Mouse (Mus musculus): ENCODE measurements around the gene Tatdn2. TPM values are rescaled to one million over a fixed set of nuclear protein-coding genes. Genes with fewer than 3 reads are reported as not detected.

Tatdn2 gene
- polyA plus RNA-seq, 1 experiment from 2014 or later, result 2.1 TPM

DNA sequence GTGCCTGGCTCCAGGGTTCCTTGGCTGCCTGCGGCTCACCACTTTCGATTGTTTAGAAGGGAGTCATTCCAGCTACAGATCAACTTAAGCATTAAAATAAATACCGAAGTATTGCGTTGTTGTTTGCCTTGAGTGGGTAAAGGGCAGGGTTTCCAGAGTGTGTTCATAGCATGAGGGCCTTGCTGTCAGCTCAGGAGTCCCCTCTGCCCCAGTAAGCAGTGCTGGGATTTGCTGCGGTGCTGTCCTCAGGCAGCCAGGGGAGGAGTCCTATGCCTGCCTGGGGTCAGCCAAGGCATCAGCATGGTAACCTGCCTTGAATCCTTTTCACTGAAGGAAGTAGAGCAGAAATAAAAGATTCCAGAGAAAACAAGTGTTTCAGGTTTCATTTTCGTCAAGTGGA, 40.0 kb upstream of the Tatdn2 start:
- 79% methylated on average over 6 of the region's 6 CpGs for WGBS
- Histone ChIP-seq H3K27me3 (ENCODE audit: control insufficient read depth, insufficient read depth, low read length) (no peaks in the 10 kb centered on the region), H3K4me1 (ENCODE audit: control insufficient read depth, insufficient read depth, low read length) (no peaks in the 10 kb centered on the region), H3K4me3 (replicated peaks; ENCODE audit: low read depth, low read length) (no peak overlapping the region), H3K4me2 (ENCODE audit: low read length) (no peak overlapping the region), H3K9ac (replicated peaks; ENCODE audit: low read length) (no peak overlapping the region), H3K36me3 (ENCODE audit: control insufficient read depth, insufficient read depth, low read length) (no peaks in the 10 kb centered on the region), H3K27ac (replicated peaks; ENCODE audit: low read depth, low read length) (no peak overlapping the region), H3K9me3 (ENCODE audit: control insufficient read depth, low read length) (no peaks in the 10 kb centered on the region)
- no peak for ATAC-seq (ENCODE audit: low FRiP score, low TSS enrichment)
- DNase-seq, result no peak

- Histone ChIP-seq H3K4me2 (ENCODE audit: low read length) (no peak overlapping the region), H3K4me3 (replicated peaks; ENCODE audit: low read depth, low read length) (no peak overlapping the region), H3K4me1 (ENCODE audit: control insufficient read depth, insufficient read depth, low read length) (no peaks in the 10 kb centered on the region), H3K9ac (replicated peaks; ENCODE audit: low read length) (no peak overlapping the region), H3K27ac (replicated peaks; ENCODE audit: low read depth, low read length) (no peak overlapping the region), H3K36me3 (ENCODE audit: control insufficient read depth, insufficient read depth, low read length) (no peaks in the 10 kb centered on the region), H3K27me3 (ENCODE audit: control insufficient read depth, insufficient read depth, low read length) (no peaks in the 10 kb centered on the region), H3K9me3 (ENCODE audit: control insufficient read depth, low read length) (no peaks in the 10 kb centered on the region)
- WGBS, result 61% methylated on average over 3 of the region's 3 CpGs
- ATAC-seq (ENCODE audit: low FRiP score, low TSS enrichment), result no peak
- DNase-seq, result no peak
Observed at GRCm38 (mm10) chr6:113658226-113658625, 38.6 kb upstream of the Tatdn2 start.

DNA sequence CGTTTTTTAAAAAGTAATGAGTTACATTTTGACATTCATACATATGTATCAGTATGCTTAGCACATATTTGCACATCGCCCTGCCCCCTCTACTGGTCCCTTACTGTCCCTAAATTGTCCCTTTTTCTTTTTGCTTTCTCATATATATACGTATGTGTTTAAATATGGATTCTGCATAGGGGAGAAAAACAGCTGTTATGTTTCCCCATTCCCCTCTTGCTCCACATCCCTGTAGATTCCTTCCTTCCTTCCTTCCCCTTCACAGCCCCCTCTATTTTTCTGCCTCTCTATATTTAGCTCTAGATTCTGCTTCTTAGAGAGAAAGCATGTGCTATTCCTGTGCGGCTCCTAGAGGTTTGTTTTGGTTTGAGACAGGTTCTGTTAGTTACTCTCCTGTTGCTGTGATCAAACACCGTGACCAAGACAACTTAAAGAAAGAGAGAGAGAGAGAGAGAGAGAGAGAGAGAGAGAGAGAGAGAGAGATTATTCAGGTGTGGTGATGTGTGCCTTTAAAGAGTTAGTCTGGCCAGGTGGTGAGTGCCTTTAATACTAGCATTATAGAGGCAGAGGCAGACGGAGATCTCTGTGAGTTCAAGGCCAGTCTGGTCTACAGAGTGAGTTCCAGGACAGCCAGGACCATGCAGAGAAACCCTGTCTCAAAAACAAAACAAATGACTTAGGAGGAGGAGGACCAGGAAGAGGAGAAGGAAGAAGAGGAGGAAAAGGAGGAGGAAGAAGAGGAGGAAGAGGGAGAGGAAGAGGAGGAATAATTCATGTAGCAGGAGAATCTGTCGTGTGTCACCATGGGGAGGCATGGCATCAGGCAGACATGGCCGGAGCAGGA, 37.0 kb upstream of the Tatdn2 start:
- ATAC-seq (ENCODE audit: low FRiP score, low TSS enrichment) (no peak), DNase-seq (no peak)
- H3K4me2 ChIP-seq (ENCODE audit: low read length), result no peak overlapping the region
- no peaks in the 10 kb centered on the region for H3K27me3 ChIP-seq (ENCODE audit: control insufficient read depth, insufficient read depth, low read length)
- H3K27ac ChIP-seq (replicated peaks; ENCODE audit: low read depth, low read length), result no peak overlapping the region
- WGBS, result 71% methylated on average over 8 of the region's 8 CpGs
- H3K9ac ChIP-seq (replicated peaks; ENCODE audit: low read length), result no peak overlapping the region
- no peaks in the 10 kb centered on the region for H3K4me1 ChIP-seq (ENCODE audit: control insufficient read depth, insufficient read depth, low read length)
- H3K9me3 ChIP-seq (ENCODE audit: control insufficient read depth, low read length), result no peaks in the 10 kb centered on the region
- H3K36me3 ChIP-seq (ENCODE audit: control insufficient read depth, insufficient read depth, low read length), result no peaks in the 10 kb centered on the region
- no peak overlapping the region for H3K4me3 ChIP-seq (replicated peaks; ENCODE audit: low read depth, low read length)

DNA sequence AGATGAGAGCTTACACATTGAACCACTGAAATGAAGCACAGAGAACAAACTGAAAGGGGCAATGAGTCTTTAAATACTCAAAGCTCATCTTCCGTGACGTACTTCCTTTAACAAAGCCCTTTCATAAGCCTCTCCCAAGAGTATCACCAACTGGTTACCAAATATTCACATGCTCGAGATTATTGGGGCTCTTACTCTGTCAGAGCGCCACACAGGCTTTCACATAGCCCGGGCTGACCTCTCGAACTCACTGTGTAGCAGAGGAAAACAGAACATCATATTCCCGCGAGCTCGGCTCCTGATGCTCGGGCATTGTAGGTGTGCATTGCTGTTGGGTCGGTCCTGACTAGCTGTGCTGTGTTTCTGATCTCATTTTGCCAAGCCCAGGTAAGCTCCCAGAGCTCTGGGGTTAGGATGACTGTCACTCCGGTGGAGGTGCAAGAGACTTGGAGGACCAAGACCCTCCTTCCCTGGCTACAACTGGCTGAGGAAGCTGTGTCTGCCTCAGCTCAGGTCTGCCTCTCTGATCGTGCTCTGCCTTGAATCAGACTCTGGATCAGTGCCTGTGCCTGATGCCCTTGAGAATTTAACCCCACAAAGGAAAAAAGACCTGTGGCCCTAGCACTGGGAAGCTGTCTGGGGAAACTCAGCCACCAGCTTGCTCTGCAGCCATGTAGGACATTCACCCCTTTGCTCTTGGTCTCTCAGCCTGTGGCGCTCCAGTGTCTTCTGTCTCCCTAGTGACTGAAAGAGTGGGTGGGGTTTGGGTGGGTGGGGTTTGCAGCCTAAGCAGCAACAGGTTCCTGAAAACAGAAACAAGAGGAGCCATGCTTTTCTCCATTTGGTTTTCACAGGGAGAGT, 36.1 kb upstream of the Tatdn2 start:
- H3K9ac ChIP-seq (replicated peaks; ENCODE audit: low read length), result no peak overlapping the region
- no peak overlapping the region for H3K4me2 ChIP-seq (ENCODE audit: low read length)
- no peak overlapping the region for H3K27ac ChIP-seq (replicated peaks; ENCODE audit: low read depth, low read length)
- no peaks in the 10 kb centered on the region for H3K4me1 ChIP-seq (ENCODE audit: control insufficient read depth, insufficient read depth, low read length)
- no peak for ATAC-seq (ENCODE audit: low FRiP score, low TSS enrichment)
- H3K27me3 ChIP-seq (ENCODE audit: control insufficient read depth, insufficient read depth, low read length), result no peaks in the 10 kb centered on the region
- 73% methylated on average over 14 of the region's 14 CpGs for WGBS
- H3K4me3 ChIP-seq (replicated peaks; ENCODE audit: low read depth, low read length), result no peak overlapping the region
- DNase-seq, result no peak
- no peaks in the 10 kb centered on the region for H3K36me3 ChIP-seq (ENCODE audit: control insufficient read depth, insufficient read depth, low read length)
- no peaks in the 10 kb centered on the region for H3K9me3 ChIP-seq (ENCODE audit: control insufficient read depth, low read length)

GRCm38 (mm10) chr6:113661353-113662241, 35.3 kb upstream of the Tatdn2 start:
- Histone ChIP-seq H3K27ac (replicated peaks; ENCODE audit: low read depth, low read length) (no peak overlapping the region), H3K9me3 (ENCODE audit: control insufficient read depth, low read length) (no peaks in the 10 kb centered on the region), H3K9ac (replicated peaks; ENCODE audit: low read length) (no peak overlapping the region), H3K27me3 (ENCODE audit: control insufficient read depth, insufficient read depth, low read length) (no peaks in the 10 kb centered on the region), H3K36me3 (ENCODE audit: control insufficient read depth, insufficient read depth, low read length) (no peaks in the 10 kb centered on the region), H3K4me3 (replicated peaks; ENCODE audit: low read depth, low read length) (no peak overlapping the region), H3K4me2 (ENCODE audit: low read length) (no peak overlapping the region), H3K4me1 (ENCODE audit: control insufficient read depth, insufficient read depth, low read length) (no peaks in the 10 kb centered on the region)
- DNase-seq (no peak), ATAC-seq (ENCODE audit: low FRiP score, low TSS enrichment) (no peak)
- WGBS, result 72% methylated on average over 12 of the region's 12 CpGs

GRCm38 (mm10) chr6:113662964-113663700, 33.7 kb upstream of the Tatdn2 start:
- H3K4me1 ChIP-seq (ENCODE audit: control insufficient read depth, insufficient read depth, low read length), result no peaks in the 10 kb centered on the region
- no peak overlapping the region for H3K4me2 ChIP-seq (ENCODE audit: low read length)
- ATAC-seq (ENCODE audit: low FRiP score, low TSS enrichment) (no peak), DNase-seq (no peak)
- H3K4me3 ChIP-seq (replicated peaks; ENCODE audit: low read depth, low read length), result no peak overlapping the region
- WGBS, result 98% methylated on average over 8 of the region's 8 CpGs
- no peak overlapping the region for H3K27ac ChIP-seq (replicated peaks; ENCODE audit: low read depth, low read length)
- H3K36me3 ChIP-seq (ENCODE audit: control insufficient read depth, insufficient read depth, low read length), result no peaks in the 10 kb centered on the region
- H3K27me3 ChIP-seq (ENCODE audit: control insufficient read depth, insufficient read depth, low read length), result no peaks in the 10 kb centered on the region
- H3K9me3 ChIP-seq (ENCODE audit: control insufficient read depth, low read length), result no peaks in the 10 kb centered on the region
- H3K9ac ChIP-seq (replicated peaks; ENCODE audit: low read length), result no peak overlapping the region

DNA sequence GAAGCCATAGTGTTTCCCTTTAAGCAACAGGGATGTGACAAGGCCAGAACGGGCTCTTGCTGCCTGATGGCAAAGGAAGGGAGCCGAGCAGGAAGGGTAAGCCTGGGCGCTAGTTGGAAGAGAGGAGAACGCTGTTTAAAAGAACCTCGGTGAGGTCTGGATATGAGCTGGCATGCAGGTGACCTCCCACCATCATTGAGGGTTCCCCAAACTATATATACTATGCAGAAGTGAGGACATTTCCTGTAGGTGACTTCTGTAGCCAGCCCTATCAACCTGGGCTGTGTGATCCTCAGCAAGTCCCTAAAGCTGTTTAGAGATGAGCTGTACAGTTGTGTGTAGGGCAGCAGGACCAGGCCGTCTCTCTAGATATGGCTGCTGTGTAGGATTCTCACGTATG, 32.5 kb upstream of the Tatdn2 start:
- Histone ChIP-seq H3K27me3 (ENCODE audit: control insufficient read depth, insufficient read depth, low read length) (no peaks in the 10 kb centered on the region), H3K9ac (replicated peaks; ENCODE audit: low read length) (no peak overlapping the region), H3K27ac (replicated peaks; ENCODE audit: low read depth, low read length) (no peak overlapping the region), H3K4me2 (ENCODE audit: low read length) (no peak overlapping the region), H3K4me1 (ENCODE audit: control insufficient read depth, insufficient read depth, low read length) (no peaks in the 10 kb centered on the region), H3K36me3 (ENCODE audit: control insufficient read depth, insufficient read depth, low read length) (no peaks in the 10 kb centered on the region), H3K4me3 (replicated peaks; ENCODE audit: low read depth, low read length) (no peak overlapping the region), H3K9me3 (ENCODE audit: control insufficient read depth, low read length) (no peaks in the 10 kb centered on the region)
- DNase-seq (no peak), ATAC-seq (ENCODE audit: low FRiP score, low TSS enrichment) (no peak)
- 83% methylated on average over 7 of the region's 7 CpGs for WGBS

DNA sequence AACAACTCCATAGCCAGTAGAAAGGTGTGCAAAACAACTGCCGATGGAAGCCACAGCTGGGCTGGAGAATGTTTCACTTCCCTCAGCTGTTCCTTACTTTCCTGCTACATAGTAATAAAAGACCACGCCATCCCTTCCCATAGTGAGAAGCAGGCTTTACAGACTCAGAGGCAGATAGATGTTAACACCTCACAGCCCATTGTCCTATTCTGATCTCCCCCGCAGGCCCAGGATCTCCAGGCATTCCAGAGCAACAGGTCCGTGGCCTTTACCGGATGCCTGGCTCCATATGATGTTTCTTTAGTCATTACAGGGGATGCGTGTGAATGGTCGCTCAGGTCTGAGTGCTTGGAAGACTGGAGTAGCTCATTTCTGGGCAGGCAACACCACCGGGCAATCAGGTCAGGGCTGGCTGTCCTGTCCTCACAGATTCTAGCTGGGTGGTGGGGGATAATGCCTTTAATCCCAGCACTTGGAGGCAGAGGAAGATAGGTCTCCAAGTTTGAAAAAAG, 29.2 kb upstream of the Tatdn2 start:
- no peak overlapping the region for H3K4me2 ChIP-seq (ENCODE audit: low read length)
- no peak overlapping the region for H3K4me3 ChIP-seq (replicated peaks; ENCODE audit: low read depth, low read length)
- no peaks in the 10 kb centered on the region for H3K4me1 ChIP-seq (ENCODE audit: control insufficient read depth, insufficient read depth, low read length)
- 70% methylated on average over 8 of the region's 8 CpGs for WGBS
- H3K9ac ChIP-seq (replicated peaks; ENCODE audit: low read length), result no peak overlapping the region
- H3K27ac ChIP-seq (replicated peaks; ENCODE audit: low read depth, low read length), result no peak overlapping the region
- ATAC-seq (ENCODE audit: low FRiP score, low TSS enrichment) (no peak), DNase-seq (no peak)
- H3K9me3 ChIP-seq (ENCODE audit: control insufficient read depth, low read length), result no peaks in the 10 kb centered on the region
- no peaks in the 10 kb centered on the region for H3K27me3 ChIP-seq (ENCODE audit: control insufficient read depth, insufficient read depth, low read length)
- no peaks in the 10 kb centered on the region for H3K36me3 ChIP-seq (ENCODE audit: control insufficient read depth, insufficient read depth, low read length)
